Mouse (Mus musculus) left cerebral cortex, adult 8-10 months (tissue): ENCODE measurements at regions not wholly inside any gene's neighbourhood (a gene's known extent, or its start where the extent isn't known, plus 50 kb on each side); places are given as distances from the start of the nearest gene placed in this dataset.

Experiments
- DNase-seq, 2 experiments: peaks; one replicate each; pipeline ENCODE4 v3.0.0; 2022; ENCODE audit warnings: low spot score in 2 of 2

DNA sequence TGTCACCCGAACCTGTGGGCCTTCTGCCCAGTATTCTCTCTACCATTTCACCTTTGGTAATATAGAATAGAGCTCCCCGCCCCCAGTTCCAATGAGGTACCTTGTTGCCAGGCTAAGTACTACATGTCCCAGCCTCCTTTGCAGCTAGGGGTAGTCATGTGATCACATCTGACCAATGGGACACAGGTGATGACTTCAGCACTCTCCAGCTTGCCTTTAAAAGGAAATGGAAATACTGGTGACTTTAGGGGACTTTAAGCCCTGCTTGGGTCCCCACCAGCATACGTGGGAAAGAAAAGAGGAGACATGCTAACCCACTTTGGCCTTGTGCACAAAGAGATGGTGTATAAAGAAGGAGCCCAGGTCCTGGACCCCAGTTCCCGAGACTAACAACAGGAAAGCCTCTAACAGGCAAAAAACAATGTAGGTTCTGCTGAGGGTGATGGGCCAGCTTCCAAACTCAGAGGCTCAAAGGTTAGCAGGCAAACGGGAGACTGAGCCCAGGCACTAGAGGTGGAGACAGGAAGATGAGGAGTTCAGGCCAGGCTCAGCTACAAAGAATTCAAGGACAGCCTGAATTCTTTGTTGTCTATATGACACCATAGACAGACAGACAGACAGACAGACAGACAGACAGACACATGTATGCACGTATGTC lies 103.5 kb downstream of the 1700001O22Rik start:
- DNase-seq = peak in 1 of 2 experiments; percentile 88

DNA sequence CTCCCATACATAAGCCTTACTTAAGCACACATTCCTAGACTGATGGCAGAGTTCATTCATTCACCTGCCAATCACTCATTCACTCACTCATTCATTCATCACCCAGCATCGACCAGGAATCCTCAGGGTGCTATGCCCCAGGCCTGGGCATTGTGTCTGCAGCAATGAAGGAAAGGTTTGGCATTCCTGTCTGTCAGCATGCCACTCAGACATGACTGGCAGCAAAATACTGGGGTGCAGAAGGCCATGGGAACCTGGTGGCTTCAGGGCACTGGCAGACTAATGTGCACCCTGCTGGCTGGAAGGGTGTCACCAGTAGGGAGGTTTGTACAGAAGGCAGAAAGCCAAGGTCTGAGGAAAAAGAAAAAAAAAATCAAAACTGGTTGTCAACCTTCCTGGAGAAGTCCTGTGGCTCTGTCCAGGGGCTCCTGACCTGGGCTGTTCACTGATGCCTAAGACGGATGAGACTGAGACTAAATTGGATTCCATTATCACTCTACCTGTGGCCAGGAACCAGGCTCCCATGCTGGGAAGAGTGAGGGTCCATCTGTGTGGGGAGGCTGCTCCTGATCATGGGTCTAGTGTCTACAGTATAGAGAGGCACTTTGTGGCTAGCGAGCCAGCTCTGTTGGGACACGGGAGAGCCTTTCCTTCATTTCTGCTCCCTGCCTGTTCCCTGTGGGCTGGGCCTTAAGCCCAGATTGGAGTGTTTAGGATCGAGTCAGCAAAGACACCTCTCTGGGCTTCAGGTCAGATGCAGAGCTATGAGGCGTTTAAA lies 104.1 kb downstream of the Cstad start:
- DNase-seq = no peak

DNA sequence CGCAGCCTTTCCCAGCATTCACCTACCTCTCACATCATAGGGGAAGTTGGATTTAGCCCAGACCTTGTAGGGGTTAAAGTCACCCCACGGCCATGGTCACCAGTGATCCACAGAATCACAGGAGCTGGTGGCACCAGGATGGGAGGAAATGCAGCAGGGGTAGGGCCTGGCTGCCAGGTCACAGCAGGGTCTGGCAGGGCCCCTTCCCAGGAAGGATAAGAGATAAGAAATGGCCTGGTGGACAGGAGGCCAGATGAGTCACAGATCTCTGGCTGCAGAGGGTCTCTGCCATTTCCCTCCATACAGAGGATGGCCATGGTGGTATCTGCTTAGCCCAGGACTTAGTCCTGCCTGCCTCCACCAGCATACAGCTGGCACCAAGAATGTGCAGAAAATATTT lies 103.0 kb downstream of the Cstad start:
- DNase-seq = no peak

DNA sequence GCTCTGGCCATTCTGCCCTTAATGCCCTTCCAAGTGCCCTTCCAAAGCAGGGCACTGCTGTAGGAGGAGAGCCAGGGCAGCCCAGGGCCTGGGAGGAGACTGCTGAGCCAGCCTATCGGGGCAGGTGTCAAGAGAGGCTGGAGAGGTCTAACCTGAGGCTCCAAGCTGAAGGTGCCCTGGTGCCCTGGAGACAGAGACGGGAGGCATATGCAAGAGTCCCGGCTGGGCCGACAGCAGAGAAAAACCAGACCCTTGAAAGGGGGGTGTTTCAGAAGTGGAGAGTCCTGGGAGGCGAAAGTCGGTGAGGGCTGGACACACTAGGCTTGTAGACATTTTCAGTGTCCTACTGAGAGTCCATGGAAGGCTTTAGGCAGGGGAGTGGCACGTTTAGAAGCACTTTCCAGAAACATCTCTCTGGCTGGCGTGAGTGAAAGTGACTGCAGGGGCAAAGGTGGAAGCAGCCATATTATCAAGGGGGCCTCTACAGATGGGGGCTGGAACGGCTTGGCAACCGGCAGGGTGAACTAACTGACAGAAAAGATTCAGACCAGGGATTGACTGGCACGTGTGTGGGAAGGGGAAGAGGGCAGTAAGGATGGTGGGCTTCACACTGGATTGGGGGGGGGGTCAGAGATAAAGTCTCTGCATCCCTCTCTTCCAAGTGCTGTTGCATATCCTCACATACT lies 101.1 kb downstream of the Cstad start:
- no peak for DNase-seq

DNA sequence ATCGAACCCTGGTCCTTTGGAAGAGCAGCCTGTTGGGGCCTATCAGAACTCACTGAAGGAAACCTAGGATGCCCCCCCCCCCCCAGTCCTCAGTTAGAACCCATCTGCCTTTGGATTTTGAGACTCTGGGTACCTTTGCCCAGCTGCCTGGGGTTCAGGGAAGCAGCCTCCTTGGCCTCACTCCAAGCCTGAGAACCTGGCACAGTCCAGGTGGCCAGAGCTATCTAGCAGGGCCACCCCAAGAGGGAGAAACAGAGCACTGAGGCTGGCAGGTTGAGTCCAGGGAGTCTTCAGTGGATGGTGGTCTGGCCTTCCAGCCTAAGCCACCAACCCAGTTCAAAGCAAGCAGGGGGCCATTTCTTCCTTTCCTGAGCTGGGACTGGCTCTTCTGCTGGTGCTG lies 100.2 kb downstream of the Cstad start:
- no peak for DNase-seq

DNA sequence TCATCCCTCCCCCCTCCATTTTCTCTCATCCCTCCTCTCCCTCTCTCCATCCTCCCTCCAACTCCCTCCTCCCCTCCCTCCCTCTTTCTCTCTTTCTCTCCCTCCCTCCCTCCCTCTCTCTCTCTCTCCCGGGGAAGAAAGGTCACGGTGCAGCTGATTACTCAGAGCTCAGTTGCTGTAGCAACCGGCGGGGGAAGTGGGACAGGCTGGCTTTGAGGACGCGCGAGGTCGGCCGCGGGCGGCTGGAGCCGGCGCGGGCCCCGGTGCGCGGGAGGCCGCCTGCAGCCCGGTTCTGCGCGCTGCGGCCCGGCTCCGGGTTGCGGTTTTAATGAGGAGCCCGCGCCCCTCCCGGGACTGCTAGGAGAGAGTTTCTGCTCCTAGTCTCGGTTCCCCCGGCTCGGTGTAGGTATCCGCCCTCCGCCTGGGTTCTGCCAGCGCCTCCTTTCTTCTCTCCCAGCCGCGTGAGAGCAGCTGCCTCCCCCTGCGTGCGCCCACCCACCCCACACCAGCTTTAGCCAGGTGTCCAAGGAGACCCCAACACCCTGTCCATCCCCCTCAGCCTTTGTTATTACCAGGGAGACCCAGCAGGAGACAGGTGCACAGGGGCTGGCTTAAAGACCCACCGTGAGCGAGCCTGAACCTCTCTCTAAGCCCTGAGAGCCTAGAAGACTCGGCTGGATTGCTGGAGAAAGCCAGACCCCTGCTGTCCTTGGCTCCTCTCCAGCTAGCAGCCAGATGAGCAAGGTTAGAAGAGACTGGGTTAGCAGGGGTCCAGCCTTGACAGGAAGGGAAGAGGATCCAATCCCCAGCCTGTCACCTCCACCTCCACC lies 98.6 kb downstream of the Cstad start:
- DNase-seq = peak in 1 of 2 experiments; percentile 93

DNA sequence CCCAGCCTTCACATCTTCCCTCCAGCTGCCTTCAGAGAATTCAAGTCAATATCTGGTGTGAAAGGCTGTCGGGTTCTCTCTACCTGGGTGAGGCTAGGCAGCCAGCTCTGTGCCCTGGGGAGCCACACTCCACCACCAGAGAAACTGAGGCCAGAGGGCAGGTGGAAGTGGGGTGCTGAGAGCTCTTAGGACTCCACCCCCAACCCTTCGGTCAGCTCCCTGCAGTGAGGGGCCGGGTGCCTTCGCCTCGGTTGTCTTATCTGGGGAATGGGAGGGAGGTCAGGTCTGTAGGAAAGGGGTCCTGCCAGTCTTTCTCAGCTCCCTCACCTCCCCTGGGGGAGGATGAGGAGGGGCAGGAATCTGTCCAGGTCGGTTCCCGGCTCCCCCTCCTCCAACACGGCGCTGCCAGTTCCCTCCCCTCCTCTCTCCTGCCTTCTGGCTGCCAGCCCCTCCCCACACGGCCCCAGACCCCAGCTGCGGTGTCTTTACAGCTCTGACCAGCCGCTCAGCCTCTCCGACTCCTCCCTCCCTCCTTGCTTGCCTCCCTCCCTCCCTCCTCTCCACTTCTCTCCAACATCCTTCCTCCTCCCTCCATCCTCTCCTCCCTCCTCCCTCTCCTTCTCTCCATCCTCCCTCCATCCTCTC lies 97.8 kb downstream of the Cstad start:
- peak in 1 of 2 experiments; percentile 66 for DNase-seq

DNA sequence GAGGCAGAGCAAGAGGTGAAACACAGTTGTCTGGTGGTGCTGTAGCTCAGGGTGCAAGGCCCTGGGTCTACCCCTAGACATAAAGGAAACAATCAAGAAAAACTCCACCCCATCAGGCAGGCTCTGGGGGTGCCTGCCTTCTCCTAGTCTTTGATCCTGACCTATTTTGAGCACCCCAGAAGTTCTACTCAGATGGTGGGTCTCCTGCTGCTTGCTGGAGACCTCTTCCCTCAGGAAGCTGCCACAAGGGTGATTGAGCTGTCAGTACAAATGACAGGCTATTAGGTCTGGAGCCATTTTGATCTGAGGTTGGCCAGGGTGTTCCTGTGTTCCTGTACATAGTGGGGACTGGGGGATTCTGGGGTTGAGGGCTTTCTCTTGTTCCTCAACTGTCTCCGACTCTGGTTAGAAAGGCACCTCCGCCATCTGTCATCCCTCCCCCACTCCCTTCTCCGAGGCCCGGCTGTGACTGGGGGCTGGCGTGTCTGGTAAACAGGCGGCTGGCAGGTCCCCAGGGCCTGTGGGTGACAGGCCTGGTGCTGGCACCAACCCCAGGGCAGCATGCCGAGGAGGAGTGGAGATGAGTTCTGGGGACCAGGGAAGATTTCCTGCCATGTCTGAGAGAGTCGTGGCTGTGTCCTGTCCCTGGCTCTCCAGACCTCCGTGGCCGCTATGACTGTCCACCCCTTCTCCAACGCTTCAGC lies 97.2 kb downstream of the Cstad start:
- peak; percentile 84 to 95 for DNase-seq

DNA sequence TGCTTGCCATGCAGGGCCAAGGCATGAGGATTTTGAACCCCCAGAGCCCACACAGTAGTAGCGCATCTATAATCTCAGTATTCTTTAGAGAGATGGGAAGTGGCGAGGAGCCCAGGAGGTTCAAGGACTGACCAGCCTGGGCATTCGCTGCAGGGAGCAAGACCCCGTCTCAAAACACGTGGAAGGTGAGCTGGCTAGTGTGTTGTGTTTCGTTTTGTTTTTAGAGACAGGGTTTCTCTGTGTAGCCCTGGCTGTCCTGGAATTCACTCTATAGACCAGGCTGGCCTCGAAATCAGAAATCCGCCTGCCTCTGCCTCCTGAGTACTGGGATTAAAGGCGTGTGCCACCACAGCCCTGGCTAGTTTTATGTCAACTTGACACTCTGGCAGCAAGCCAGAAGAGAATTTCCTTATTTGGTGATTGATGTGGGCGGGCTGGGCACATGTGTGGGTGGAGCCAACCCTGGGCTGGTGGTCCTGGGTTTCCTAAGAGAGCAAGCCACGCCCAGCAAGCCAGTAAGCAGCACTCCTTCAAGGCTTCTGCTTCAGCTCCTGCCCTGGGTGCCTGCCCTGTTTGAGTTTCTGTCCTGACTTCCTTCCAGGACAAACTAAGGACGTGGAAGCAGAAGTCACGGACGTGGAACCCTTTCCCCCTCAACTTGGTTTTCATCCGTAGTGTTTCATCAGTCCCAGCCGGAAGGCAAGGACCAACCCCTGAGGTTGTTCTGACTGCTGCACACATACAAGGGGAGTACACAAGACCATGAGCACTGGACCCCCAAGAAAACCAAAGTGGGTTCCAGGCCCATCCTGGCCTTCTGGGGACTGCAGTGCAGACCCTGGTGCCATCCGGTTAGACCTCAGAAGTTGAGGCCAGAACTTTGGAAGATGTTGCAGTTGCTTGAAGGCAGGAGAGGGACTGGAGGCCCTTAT lies 96.4 kb downstream of the Cstad start:
- no peak for DNase-seq

DNA sequence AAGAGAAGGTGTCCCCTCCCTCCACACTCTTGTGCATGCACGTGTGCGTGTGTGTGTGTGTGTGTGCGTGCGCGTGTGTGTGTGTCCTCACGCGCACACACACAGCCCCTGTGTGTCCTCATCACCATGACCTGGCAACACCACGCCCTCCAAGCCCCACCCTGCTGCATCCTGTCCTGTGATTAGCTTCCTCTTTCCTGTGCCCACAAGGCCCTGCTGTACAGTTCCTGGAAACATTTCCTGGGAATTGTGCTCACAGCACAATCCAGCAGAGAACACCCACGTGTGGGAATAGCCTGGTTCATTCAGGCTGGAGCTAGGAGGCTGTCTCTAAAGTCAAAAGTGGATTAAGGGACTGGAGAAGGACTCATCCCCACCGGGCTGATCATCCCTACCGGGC lies 95.5 kb downstream of the Cstad start:
- DNase-seq = no peak

DNA sequence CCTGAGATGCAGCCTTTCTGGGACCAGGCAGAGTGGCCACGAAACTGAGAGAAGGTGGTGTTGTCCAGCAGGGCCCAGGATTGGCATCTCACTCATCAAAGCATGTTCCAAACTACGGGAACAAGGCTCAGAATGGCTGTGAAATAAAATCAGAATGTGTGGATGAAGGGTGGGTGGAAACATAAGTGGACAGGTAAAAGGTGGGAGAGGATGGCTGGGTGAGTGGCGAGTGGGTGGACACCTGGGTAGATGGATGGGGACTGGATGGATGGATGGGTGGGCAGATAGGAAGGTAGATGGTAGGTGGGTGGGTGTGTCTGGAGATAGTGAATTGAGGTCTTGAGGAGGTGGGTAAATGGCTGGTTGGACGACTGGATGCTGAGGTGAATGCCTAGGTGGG lies 93.6 kb downstream of the Cstad start:
- DNase-seq = no peak

DNA sequence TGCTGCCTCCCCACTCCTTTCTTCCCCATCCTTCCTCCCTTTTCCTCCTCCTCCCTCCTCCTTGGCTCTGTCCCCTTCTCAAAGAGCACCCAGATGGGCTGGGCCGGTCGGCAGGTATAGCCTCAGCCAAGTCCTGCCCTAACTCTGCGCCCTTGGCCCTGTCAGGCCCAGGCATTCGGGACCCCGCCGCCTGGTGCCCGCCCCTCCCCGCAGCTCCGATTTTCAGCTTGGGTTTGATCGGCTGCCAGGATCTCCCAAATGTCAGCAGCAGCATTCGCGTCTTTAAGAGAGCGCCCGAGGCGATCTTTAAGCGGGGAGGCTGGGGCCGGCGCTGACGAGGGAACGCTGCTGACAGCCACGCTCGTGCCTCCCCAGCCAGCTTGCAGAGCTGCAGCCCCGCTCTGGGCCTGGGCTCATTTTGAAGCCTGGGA lies 92.3 kb downstream of the Cstad start:
- DNase-seq = peak in 1 of 2 experiments; percentile 59

DNA sequence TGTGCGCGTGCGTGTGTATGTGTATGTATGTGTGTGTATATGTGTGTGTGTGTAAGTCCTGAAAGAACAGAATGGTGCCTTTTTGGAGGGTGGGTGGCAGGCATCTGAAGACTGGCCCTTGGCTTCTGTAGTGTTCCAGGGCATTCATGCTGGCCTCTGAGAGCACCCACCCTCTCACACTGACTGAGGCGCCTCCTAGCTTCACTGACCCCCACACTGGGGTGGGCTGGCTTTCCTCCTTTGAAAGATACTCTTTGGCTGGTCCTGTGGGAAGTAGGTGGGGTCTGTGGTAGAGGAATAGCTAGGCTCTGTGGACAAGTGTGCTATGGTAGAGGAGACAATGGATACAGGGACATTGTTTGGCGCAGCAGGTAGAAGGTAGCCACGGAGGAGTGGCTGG lies 91.5 kb downstream of the Cstad start:
- DNase-seq = no peak

DNA sequence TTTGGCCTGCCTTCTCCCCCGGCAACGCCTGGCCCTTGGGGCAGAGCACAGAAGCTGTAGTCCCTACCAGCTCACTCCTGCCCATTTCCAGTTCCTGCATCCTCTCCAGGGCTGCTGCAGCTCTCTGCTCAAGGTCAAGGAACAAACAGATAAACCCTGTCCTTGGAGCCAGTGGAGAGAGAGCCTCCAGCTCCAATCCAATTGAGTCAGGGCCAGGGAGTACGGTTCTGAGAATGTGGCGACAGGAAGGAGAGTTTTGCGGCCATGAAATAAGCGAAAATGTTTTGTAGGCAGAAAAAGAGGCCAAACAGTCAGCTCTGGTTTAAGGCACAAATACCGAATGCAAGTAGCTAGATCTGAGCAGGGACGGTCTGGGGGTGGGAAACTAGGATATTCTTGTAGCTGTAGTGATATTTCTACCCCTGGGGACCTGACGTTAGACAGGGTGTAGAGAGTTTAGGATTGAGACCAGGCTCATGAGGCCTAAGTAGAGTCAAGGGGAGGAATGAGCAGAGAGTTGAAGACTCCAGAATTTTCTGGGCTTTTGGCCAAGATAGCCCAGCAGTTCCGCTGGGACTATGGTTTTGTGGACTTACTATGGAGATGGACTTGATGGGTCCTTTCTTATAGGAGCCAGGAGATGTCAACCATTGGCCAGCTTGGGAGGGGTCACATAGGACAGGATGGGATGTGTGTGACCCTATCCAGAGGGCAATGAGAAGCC lies 90.5 kb downstream of the Cstad start:
- DNase-seq = no peak

DNA sequence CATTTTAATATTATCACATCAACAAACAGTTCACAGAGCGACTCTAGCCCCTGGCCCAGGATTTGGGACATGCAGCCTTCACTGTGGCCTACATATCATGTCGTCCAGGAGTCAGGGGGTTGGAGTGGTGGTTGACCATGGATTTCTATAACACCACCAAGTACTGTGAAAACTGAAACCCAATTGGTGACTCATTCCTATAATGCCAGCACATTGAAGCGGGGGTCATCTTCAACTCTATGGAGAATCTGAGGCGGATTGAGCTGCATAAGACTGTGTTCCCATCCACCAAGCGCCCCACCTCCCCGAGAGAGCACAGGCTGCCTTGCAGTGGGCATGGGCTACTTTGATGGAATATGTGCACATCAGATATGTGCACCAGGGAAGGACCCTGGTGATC lies 89.6 kb downstream of the Cstad start:
- DNase-seq = no peak

DNA sequence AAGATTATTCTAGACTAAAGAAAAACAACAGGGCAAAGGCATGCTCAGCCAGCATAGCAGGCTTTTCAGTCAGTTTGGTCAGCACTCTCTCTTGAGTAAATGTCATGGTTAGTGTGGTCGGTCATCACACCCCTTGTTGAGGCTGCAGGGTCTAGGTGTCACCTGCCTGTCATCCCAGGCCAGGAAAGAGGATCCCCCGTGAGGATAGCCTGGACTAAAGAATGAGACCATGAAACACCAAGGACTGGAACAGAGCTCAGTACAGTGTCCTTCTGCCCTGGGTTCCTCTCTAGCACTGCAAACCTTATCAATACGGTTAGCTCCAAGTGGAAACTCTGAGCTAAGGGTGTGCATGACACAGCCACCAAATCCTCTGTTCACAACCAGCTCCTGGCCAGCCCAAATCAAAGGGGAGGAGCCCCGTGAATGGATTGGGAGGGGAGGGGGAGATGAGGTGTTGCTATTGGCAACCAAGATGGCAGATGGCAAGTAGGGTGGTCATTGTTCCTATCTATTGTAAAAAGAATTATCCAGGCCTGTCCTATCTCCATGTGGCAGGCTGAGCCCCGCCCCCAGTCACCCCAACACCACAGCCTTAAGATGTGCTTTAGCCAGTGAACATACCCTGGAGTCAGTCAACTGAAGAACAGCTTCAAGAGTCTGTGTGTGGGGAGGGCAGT lies 87.4 kb downstream of the Cstad start:
- DNase-seq = no peak

DNA sequence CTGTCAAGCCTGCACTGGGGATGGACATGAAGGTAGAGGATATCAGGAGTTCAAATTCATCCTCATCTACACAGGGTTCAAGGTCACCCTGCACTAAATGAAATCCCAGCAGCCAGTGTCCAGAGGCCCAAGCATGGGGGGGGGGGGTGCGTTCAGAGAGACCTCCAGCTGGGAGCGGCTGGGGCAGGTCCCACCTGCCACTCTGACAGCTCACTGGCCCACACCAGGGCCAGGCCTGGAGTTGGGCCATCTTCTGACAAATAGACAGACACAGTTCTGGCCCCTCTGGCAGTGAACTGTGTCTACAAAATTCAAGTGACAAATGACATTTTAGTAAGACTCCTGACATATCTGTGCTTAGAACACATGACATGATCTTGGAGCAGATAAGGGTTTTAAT lies 86.8 kb downstream of the Cstad start:
- no peak for DNase-seq

DNA sequence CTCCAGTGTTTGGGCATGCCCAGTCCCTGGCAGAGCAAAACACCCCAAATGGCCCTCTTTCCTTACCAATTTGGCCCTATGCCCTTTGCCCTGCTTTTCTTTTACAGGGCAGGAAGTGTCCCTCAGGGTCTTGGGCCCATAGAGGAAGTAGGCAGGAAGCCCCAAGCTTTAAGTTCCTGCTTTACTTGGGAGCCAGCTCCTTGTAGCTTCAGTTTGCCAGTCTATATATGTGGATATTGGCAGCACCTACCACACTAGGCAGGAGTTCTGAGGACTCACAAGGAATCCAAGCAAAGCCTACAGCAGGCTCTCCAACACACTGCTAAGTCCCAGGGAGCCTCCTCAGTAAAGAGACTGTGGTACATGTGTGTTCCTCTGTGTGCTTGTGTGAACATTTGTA lies 84.2 kb downstream of the Cstad start:
- DNase-seq = no peak
